Mouse (Mus musculus) heart, adult 18-20 months (tissue): ENCODE measurements around the gene Gm20888. TPM values are rescaled to one million over a fixed set of nuclear protein-coding genes. Genes with fewer than 3 reads are reported as not detected.
"Not testable (repeated sequence)": the region's sequence is repeated elsewhere in the genome, so short reads cannot be mapped to it uniquely, and the experiment has no call there.

Experiments
- DNase-seq, 2 experiments: peaks; one replicate each; pipeline ENCODE4 v3.0.0; 2021 to 2022; ENCODE audit warnings: mixed read lengths in 1 of 2
- long read RNA-seq, 2 experiments: library from polyadenylated mRNA; stranded (forward); transcript quantifications; one replicate each; pipeline ENCODE4 v2.0.0; 2021
- total RNA-seq, 2 experiments: library from RNA; stranded (reverse); gene quantifications; 2 replicates each; pipeline ENCODE4 v1.2.3; 2021

The Gm20888 gene
- not detected for total RNA-seq
- long read RNA-seq, experiment 1: 0 reads
- long read RNA-seq, experiment 2: 0 reads

GRCm38 (mm10) chrY:70441582-70441981 is at the start of gene Gm20888:
TSS of gene Gm20888 (plus strand) at chrY:70441882.
- not testable (repeated sequence) for DNase-seq

Other genes with a start within 250 kb of the Gm20888 start
- not detected for gene Gm21118, start 168.2 kb upstream of the Gm20888 start, total RNA-seq
- gene Gm29423, start 138.6 kb upstream of the Gm20888 start, total RNA-seq: not detected
- not detected for gene Gm29644, start 138.5 kb upstream of the Gm20888 start, total RNA-seq